Mouse (Mus musculus) cerebellum, adult 2 months (tissue): ENCODE results near the gene Olfr959. TPM values are rescaled to one million over a fixed set of nuclear protein-coding genes. Genes with fewer than 3 reads are reported as not detected.

Source experiments
- DNase-seq, 2 experiments: peaks; one replicate each; pipeline ENCODE4 v3.0.0; 2021
- H3K27ac ChIP-seq: fragments of 200-500 bp; 2 replicates; pipeline ENCODE4 v1.5.1; 2012; ENCODE audit warnings: low read length, control low read depth, inconsistent platforms; ENCODE audit not compliant: insufficient read depth
- H3K27me3 ChIP-seq: fragments of 200-500 bp; 2 replicates; pipeline ENCODE4 v1.6.1; 2012; ENCODE audit warnings: inconsistent platforms, mild to moderate bottlenecking, low read length, moderate library complexity; ENCODE audit not compliant: control insufficient read depth, insufficient read depth
- H3K4me1 ChIP-seq: fragments of 200-500 bp; 2 replicates; pipeline ENCODE4 v1.6.1; 2011; ENCODE audit warnings: low read length; ENCODE audit not compliant: control insufficient read depth, insufficient read depth
- H3K4me3 ChIP-seq: fragments of 200-500 bp; replicated peaks from 2 replicates; pipeline ENCODE3; 2011; ENCODE audit warnings: mild to moderate bottlenecking, low read depth, low read length, control low read depth; ENCODE audit not compliant: insufficient read depth
- CTCF ChIP-seq: fragments of 200-500 bp; IDR thresholded peaks from 2 replicates; pipeline ENCODE4 v1.5.1; 2011; ENCODE audit warnings: low read depth, mild to moderate bottlenecking, control low read depth, low read length, moderate library complexity, borderline replicate concordance; ENCODE audit not compliant: insufficient read depth
- POLR2A ChIP-seq: fragments of 200-500 bp; IDR thresholded peaks from 2 replicates; pipeline ENCODE4 v1.6.1; 2011; ENCODE audit warnings: low read length, control low read depth, borderline replicate concordance; ENCODE audit not compliant: insufficient read depth
- WGBS: fragments of 180-500 bp; shearing (Covaris S2); methylation state at CpG from one replicate; pipeline ENCODE4 v1.1.7; 2018; 5-methylcytosine and 5-hydroxymethylcytosine counted together
- polyA plus RNA-seq: library from polyadenylated mRNA; depleted of rRNA; stranded (reverse); fragments of >200 nt; gene quantifications from 2 replicates; pipeline ENCODE4 v1.2.3, GENCODE M21; 2012; rRNA removed

Gene Olfr959
- not detected in 2 replicates for polyA plus RNA-seq

GRCm38 (mm10) chr9:39575469-39575868, at the start of gene Olfr959:
TSS of gene Olfr959 (minus strand) at chr9:39575569.
- Histone ChIP-seq H3K4me1 (no peaks in the 10 kb centered on the region), H3K27me3 (no peaks in the 10 kb centered on the region), H3K4me3 (no peak within 1 kb of the TSS), H3K27ac (no peak within 1 kb of the TSS)
- DNase-seq = no peak
- 89% methylated on average over 3 of the region's 3 CpGs for WGBS
- TF ChIP-seq CTCF = no peak
- TF ChIP-seq POLR2A = no peak

- Histone ChIP-seq H3K4me3 (no peak overlapping the region), H3K27me3 (no peaks in the 10 kb centered on the region), H3K27ac (no peak overlapping the region), H3K4me1 (no peaks in the 10 kb centered on the region)
- no peak for DNase-seq
- TF ChIP-seq CTCF (no peak), POLR2A (no peak)
- 87% methylated on average over 2 of the region's 2 CpGs for WGBS
Measured at GRCm38 (mm10) chr9:39624711-39625110, 49.3 kb upstream of the Olfr959 start.

- no peaks in the 10 kb centered on the region for H3K4me1 ChIP-seq
- H3K4me3 ChIP-seq = no peak overlapping the region
- DNase-seq = no peak
- TF ChIP-seq CTCF (no peak), POLR2A (no peak)
- WGBS = 91% methylated on average over 3 of the region's 3 CpGs
- H3K27me3 ChIP-seq = no peaks in the 10 kb centered on the region
- H3K27ac ChIP-seq = no peak overlapping the region
Measured at GRCm38 (mm10) chr9:39623783-39624182, 48.4 kb upstream of the Olfr959 start.

- Histone ChIP-seq H3K27ac (no peak within 1 kb of the TSS), H3K4me1 (no peaks in the 10 kb centered on the region), H3K27me3 (no peaks in the 10 kb centered on the region), H3K4me3 (no peak within 1 kb of the TSS)
- TF ChIP-seq POLR2A (no peak), CTCF (no peak)
- no peak for DNase-seq
- 78% methylated on average over 1 of the region's 1 CpGs for WGBS
Measured at GRCm38 (mm10) chr9:39621073-39621472, 45.7 kb upstream of the Olfr959 start, which contains the start of gene Olfr960. TSS of gene Olfr960 (plus strand) at chr9:39621373.

GRCm38 (mm10) chr9:39611953-39612352, 36.6 kb upstream of the Olfr959 start:
- Histone ChIP-seq H3K27me3 (no peaks in the 10 kb centered on the region), H3K27ac (no peak overlapping the region), H3K4me3 (no peak overlapping the region), H3K4me1 (no peaks in the 10 kb centered on the region)
- DNase-seq = no peak
- 61% methylated on average over 1 of the region's 1 CpGs for WGBS
- TF ChIP-seq CTCF = no peak
- TF ChIP-seq POLR2A = no peak

GRCm38 (mm10) chr9:39610355-39610754, 35.0 kb upstream of the Olfr959 start, which contains the start of gene Olfr148:
TSS of gene Olfr148 (plus strand) at chr9:39610655.
- no peak for TF ChIP-seq CTCF
- no peak for TF ChIP-seq POLR2A
- DNase-seq = no peak
- 85% methylated on average over 3 of the region's 3 CpGs for WGBS
- Histone ChIP-seq H3K27me3 (no peaks in the 10 kb centered on the region; the same call in 1 of the 2 replicates), H3K27ac (no peak within 1 kb of the TSS), H3K4me1 (no peaks in the 10 kb centered on the region), H3K4me3 (no peak within 1 kb of the TSS)

- no peak for DNase-seq
- Histone ChIP-seq H3K4me1 (no peaks in the 10 kb centered on the region), H3K4me3 (no peak overlapping the region), H3K27ac (no peak overlapping the region), H3K27me3 (peaks cover 2% of the 10 kb centered on the region; the same call in 1 of the 2 replicates)
- TF ChIP-seq POLR2A (no peak), CTCF (no peak)
Measured at GRCm38 (mm10) chr9:39608497-39608896, 33.1 kb upstream of the Olfr959 start.

- H3K4me3 ChIP-seq = no peak within 1 kb of the TSS
- WGBS = under 1% methylated on average over 8 of the region's 8 CpGs
- TF ChIP-seq POLR2A = no peak
- no peak for TF ChIP-seq CTCF
- no peaks in the 10 kb centered on the region for H3K4me1 ChIP-seq
- no peak for DNase-seq
- peaks cover 2% of the 10 kb centered on the region; the same call in 1 of the 2 replicates for H3K27me3 ChIP-seq
- H3K27ac ChIP-seq = no peak within 1 kb of the TSS
Measured at GRCm38 (mm10) chr9:39603999-39604453, 28.7 kb upstream of the Olfr959 start, which contains the start of gene AW551984. TSS of gene AW551984 (minus strand) at chr9:39604403.

- no peak for DNase-seq
- H3K4me3 ChIP-seq = no peak overlapping the region
- no peaks in the 10 kb centered on the region for H3K4me1 ChIP-seq
- TF ChIP-seq CTCF = no peak
- TF ChIP-seq POLR2A = no peak
- H3K27me3 ChIP-seq = peaks cover 2% of the 10 kb centered on the region; the same call in 1 of the 2 replicates
- no peak overlapping the region for H3K27ac ChIP-seq
- WGBS = under 1% methylated on average over 9 of the region's 9 CpGs
Measured at GRCm38 (mm10) chr9:39603333-39603845, 28.0 kb upstream of the Olfr959 start.
